In the genomic region with DNA sequence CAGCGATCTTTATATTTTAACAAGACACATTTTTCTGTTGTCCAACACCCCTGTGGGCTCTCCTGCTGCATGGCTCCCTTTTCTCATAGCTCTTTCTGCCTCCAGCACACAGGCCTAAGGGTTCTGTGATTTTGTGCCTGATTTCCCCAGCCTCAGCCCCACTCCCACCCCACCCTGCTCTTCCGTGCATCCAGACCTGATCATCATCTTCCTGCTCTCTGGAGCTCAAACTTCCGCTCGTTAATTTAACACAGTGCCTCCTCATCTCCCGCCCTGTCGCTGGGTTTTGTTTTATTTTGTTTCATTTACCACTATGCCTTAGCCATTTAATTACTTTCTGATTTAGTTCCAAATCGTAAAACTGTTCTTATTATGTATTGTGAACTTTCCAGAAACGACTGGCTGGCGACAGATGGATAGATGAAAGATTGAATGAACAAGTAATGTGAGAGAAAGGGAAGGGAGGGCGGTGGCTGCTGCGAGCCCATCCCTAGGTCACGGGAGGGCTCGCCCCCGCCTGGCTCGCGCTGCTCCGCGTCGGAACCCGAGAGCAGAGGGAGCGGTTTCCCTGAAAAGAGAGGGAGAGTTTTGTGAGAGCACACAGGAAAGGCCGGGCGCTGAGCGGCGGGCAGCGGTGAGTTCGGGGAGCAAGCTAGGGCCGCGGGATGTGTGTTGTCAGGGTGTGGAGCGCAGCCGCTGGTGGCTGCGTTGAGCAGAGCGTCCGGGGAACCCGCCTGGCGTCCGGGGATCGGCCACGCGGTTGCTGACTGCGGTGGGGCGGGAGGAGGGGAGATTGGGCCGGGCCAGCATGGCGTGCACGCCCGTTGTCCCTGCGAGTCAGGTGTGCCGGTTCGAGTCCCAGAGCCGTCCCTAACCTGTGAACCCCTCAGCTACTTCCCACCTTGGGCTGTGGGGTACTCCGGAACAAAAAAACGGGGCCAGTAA, we compare ENCODE assay signal across 1 mouse cellular context.
TF ChIP-seq lines count a peak whose summit lies in the region.

A gene (plus strand): TSS at position 276 of the 945 bp plus-strand sequence.

TF ChIP-seq in MEL, 35 proteins besides CTCF, POLR2A, EP300 and RAD21 (continued from another document):
- TF ChIP-seq RCOR1 (IDR thresholded peaks at IDR 0.05; ENCODE audit: low read depth, low read length) (no peak), UBTF (IDR thresholded peaks at IDR 0.05; ENCODE audit: borderline replicate concordance, insufficient read depth, low read depth, low read length) (peak; percentile 75; the same call in 1 of the 2 replicates), CHD2 (IDR thresholded peaks at IDR 0.05; ENCODE audit: low read length) (no peak; the same call in 1 of the 2 replicates), KAT2A (conservative IDR thresholded peaks at IDR 0.05; ENCODE audit: low read depth, low read length) (no peak; the same call in 1 of the 2 replicates)
